Mouse (Mus musculus): ENCODE data around the gene Fbxl17. TPM values are rescaled to one million over a fixed set of nuclear protein-coding genes. Genes with fewer than 3 reads are reported as not detected.
A peak's percentile ranks its signal among the peaks of the same experiment; 100 is the strongest.

Fbxl17 gene
- polyA plus RNA-seq, 1 experiment from 2014 or later: 7.0 TPM

DNA sequence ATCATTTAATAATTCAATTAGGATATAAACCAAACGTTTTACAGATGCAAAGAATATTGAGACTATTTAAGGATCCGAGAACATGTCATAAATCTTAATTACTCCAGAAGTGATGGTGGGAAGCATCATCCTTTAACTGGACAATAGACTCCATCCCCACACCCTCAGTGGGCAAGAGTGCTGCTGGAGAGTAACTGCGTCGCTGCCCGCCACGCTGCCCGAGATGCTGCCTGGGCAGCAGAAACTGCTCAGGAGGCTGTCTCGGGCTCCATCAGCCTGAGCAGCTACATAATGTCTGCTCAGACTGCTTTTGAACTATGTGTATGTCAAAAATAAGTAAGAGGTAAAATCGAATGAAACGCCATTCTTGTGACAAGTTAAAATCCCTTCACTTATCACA, 52.1 kb downstream of the Fbxl17 start:
- Histone ChIP-seq H3K36me3 (replicated peaks) (no peaks in the 10 kb centered on the region), H3K9me3 (no peaks in the 10 kb centered on the region), H3K4me2 (no peak overlapping the region), H3K4me1 (peaks cover 7% of the 10 kb centered on the region), H3K27me3 (no peaks in the 10 kb centered on the region), H3K9ac (no peak overlapping the region), H3K4me3 (replicated peaks) (no peak overlapping the region), H3K27ac (no peak overlapping the region)
- 80% methylated on average over 10 of the region's 10 CpGs for WGBS
- ATAC-seq (ENCODE audit: low FRiP score): no peak

DNA sequence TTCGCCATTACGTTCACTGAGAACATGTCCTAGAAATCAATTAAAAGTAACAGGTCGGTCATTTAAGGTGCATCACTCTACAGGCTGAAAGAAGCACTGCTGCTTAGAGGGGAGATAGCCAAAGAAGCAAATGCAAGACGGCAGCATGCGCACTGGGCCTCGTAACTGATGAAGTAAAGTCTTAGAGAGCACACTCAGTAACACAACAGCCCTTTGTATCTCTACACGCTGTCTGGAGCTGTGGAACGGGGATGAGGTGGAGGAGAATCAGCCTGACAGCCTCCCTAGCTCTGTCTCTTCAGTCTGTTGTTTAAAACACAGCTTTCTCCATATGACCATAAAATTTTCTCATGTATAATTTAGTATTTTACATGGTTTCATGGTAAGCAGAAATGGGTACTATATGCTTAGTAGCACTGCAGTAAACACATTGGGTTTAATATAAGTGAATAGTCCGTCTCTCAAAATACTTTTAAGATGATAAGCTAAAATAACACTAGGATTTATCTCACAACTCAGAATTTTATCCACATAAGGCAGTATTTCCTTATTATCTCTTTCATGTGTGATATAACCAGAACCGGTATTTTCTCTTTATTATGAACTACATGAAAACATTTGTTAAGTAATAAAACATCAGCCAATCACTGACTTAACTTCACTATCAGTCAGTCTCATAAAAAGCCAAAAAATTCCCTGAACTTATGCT, 52.7 kb downstream of the Fbxl17 start:
- Histone ChIP-seq H3K27ac (no peak overlapping the region), H3K9ac (no peak overlapping the region), H3K4me2 (no peak overlapping the region), H3K36me3 (replicated peaks) (no peaks in the 10 kb centered on the region), H3K4me3 (replicated peaks) (no peak overlapping the region), H3K4me1 (peaks cover 7% of the 10 kb centered on the region; the same call in 1 of the 2 replicates), H3K27me3 (no peaks in the 10 kb centered on the region), H3K9me3 (no peaks in the 10 kb centered on the region)
- WGBS: 66% methylated on average over 10 of the region's 10 CpGs
- ATAC-seq (ENCODE audit: low FRiP score): no peak

DNA sequence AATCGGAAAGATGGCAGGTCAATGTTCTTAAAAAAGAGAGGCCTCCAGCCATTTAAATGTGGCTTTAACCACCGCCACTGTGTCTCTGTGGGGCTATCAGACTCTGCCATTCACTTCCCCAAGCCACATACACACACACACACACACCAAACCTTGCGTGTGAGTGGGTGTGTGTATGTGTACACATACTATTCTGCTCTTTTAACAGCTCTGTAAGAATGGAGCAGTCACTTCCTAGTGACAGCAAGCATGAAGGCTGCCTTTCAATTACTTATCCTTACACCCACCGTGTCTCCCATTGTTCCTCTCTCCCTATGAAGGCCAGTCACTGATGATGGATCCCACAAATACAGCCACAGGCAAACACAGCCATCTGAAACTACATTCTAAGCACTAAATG, 54.6 kb downstream of the Fbxl17 start:
- no peak overlapping the region for H3K4me3 ChIP-seq (replicated peaks)
- WGBS: 74% methylated on average over 4 of the region's 4 CpGs
- H3K4me2 ChIP-seq: no peak overlapping the region
- H3K36me3 ChIP-seq (replicated peaks): no peaks in the 10 kb centered on the region
- no peaks in the 10 kb centered on the region for H3K4me1 ChIP-seq
- no peak for ATAC-seq (ENCODE audit: low FRiP score)
- no peaks in the 10 kb centered on the region for H3K27me3 ChIP-seq
- no peak overlapping the region for H3K9ac ChIP-seq
- H3K27ac ChIP-seq: no peak overlapping the region
- H3K9me3 ChIP-seq: no peaks in the 10 kb centered on the region

DNA sequence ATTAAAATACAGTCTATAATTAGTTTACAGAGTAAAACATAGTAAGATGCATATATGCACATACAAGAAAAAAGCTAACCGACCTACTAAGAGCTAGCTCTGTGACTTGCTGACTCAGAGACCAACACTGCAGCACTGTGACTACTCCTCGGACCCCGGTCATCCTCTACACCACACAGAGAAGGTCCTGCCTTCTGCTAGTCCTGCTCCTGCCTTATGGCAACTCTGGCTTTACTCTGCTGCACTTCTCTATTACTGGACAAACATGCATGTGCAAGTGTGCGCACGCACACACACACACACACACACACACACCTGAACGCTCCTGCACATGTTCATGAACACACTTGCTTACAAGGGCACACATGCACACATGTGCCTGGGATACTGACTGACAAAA, 62.4 kb downstream of the Fbxl17 start:
- Histone ChIP-seq H3K4me2 (no peak overlapping the region), H3K4me1 (no peaks in the 10 kb centered on the region), H3K9ac (no peak overlapping the region), H3K36me3 (replicated peaks) (no peaks in the 10 kb centered on the region), H3K27ac (no peak overlapping the region), H3K27me3 (no peaks in the 10 kb centered on the region), H3K9me3 (no peaks in the 10 kb centered on the region), H3K4me3 (replicated peaks) (no peak overlapping the region)
- 96% methylated on average over 6 of the region's 6 CpGs for WGBS
- ATAC-seq (ENCODE audit: low FRiP score): no peak

DNA sequence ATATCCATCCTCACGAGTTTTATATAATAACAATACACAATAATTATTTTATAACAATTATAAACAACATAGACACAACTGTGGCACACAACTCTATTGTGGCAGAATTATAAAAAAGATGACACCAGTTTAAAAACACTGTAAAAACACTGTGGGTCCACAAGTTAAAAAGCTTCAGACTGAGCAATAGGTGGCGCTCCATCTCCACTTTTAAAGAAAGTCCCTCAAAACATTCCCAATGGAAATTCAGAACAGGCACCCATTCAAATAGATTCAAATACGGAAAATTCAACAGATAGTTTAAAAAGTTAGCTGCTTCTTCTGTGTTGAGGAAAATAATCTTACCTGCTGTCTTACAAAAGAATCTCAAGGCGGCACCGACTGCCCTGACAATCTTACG, 65.7 kb downstream of the Fbxl17 start:
- Histone ChIP-seq H3K9me3 (no peaks in the 10 kb centered on the region), H3K9ac (no peak overlapping the region), H3K4me2 (no peak overlapping the region), H3K4me1 (no peaks in the 10 kb centered on the region), H3K36me3 (replicated peaks) (no peaks in the 10 kb centered on the region), H3K27ac (no peak overlapping the region), H3K4me3 (replicated peaks) (no peak overlapping the region), H3K27me3 (no peaks in the 10 kb centered on the region)
- no peak for ATAC-seq (ENCODE audit: low FRiP score)
- 50% methylated on average over 6 of the region's 6 CpGs for WGBS

DNA sequence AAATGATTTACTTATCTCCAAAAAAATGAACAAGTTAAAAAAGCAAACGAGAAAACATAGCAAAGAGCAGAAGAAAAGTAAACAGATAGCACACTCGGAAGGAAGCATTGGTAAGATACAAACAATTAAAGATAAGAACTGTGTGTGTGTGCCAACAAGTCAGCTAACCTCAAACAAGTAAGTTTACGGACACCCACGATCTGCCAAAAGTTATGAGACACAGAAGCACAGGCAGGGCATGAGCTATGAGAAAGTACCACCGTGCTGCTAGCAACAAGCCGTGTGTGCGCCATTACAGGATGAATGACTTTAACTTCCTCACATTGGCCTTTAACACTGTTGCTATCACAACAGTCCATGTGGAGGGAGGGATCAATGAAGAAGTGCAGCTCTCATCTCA, 68.2 kb downstream of the Fbxl17 start:
- H3K4me3 ChIP-seq (replicated peaks): no peak overlapping the region
- no peaks in the 10 kb centered on the region for H3K9me3 ChIP-seq
- H3K4me2 ChIP-seq: no peak overlapping the region
- WGBS: 88% methylated on average over 7 of the region's 7 CpGs
- H3K36me3 ChIP-seq (replicated peaks): no peaks in the 10 kb centered on the region
- H3K27ac ChIP-seq: no peak overlapping the region
- H3K4me1 ChIP-seq: no peaks in the 10 kb centered on the region
- ATAC-seq (ENCODE audit: low FRiP score): no peak
- no peaks in the 10 kb centered on the region for H3K27me3 ChIP-seq
- H3K9ac ChIP-seq: no peak overlapping the region

DNA sequence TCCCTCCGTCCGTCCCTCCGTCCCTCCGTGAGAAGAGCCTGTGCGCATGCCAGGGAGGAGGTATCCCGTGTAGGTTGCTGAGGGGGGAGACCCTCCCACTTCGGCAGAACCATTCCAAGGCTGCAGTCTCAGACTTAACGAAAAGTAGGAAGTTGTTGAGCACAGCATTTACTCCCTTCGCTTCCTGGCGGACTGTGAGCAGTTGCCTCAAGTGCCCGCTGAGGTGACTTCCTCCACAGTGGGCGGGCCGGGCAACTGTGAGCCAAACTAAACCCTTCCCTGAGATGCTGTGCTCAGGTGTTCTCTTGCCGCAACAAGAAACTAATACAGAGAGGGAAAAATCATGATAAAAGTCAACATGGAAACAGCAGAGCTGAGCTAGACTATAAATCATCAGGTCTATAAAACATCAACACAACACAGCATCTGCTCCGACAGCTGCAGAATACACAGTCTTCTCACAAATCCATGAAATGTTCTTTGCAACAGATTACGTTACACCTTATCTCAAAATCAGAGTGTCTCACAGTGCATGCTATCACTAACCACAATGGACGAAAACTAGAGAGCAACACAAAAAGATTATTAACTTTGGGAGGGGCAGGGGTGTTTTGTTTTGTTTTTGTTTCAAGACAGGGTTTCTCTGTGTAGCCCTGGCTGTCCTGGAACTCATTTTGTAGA, 69.3 kb downstream of the Fbxl17 start:
- 67% methylated on average over 17 of the region's 17 CpGs for WGBS

DNA sequence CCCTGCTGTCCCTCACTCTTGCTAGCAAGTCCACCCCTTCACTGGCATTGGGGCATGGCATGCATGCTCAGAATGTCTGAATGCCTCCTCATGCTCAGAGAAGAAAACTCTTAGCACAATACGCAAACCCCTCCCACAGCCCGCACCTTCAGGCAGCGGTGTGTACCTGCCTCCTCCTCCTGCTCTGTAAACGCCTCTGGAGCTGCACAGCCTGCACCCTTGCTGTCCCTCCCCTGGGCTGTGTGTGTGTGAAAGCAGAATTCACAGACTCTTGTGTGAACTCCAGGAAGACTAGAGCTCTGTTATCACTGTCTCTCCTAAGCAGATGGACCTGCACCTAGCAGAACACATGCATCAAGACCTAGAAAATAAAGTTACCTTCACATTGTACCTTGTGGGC, 76.0 kb downstream of the Fbxl17 start:
- Histone ChIP-seq H3K27me3 (no peaks in the 10 kb centered on the region), H3K9me3 (no peaks in the 10 kb centered on the region), H3K9ac (no peak overlapping the region), H3K27ac (no peak overlapping the region), H3K4me1 (no peaks in the 10 kb centered on the region), H3K4me3 (replicated peaks) (no peak overlapping the region), H3K4me2 (no peak overlapping the region), H3K36me3 (replicated peaks) (no peaks in the 10 kb centered on the region)
- no peak for ATAC-seq (ENCODE audit: low FRiP score)
- 82% methylated on average over 4 of the region's 4 CpGs for WGBS

More for the DNA sequence above, 69.3 kb downstream of the Fbxl17 start:
- ATAC-seq (ENCODE audit: low FRiP score): no peak
- Histone ChIP-seq H3K9me3 (no peaks in the 10 kb centered on the region), H3K27me3 (no peaks in the 10 kb centered on the region), H3K4me3 (replicated peaks) (no peak overlapping the region), H3K4me2 (peak overlapping the region; percentile 30), H3K27ac (no peak overlapping the region), H3K36me3 (replicated peaks) (no peaks in the 10 kb centered on the region), H3K4me1 (no peaks in the 10 kb centered on the region), H3K9ac (no peak overlapping the region)

DNA sequence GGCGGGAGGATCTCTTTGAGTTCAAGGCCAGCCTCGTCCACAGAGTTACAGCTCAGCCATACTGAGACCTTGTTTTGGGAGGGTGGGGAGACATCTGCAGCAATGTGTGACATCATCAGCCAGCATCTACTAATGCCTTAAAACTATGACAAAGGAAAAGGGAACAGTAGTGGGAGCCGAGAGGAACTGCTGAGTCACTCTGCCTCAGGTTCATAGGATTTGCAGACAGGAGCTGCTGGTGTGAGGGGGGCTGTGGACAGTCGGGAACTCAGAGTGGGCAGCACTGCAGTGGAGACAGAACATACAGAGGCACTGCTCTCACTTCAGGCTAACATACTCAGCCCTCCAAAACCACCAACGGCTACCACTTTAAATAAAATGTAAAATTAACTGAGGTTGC, 77.1 kb downstream of the Fbxl17 start:
- no peak for ATAC-seq (ENCODE audit: low FRiP score)
- Histone ChIP-seq H3K4me2 (no peak overlapping the region), H3K9me3 (no peaks in the 10 kb centered on the region), H3K9ac (no peak overlapping the region), H3K27ac (no peak overlapping the region), H3K4me1 (no peaks in the 10 kb centered on the region), H3K27me3 (no peaks in the 10 kb centered on the region), H3K4me3 (replicated peaks) (no peak overlapping the region), H3K36me3 (replicated peaks) (no peaks in the 10 kb centered on the region)
- WGBS: 91% methylated on average over 5 of the region's 5 CpGs

DNA sequence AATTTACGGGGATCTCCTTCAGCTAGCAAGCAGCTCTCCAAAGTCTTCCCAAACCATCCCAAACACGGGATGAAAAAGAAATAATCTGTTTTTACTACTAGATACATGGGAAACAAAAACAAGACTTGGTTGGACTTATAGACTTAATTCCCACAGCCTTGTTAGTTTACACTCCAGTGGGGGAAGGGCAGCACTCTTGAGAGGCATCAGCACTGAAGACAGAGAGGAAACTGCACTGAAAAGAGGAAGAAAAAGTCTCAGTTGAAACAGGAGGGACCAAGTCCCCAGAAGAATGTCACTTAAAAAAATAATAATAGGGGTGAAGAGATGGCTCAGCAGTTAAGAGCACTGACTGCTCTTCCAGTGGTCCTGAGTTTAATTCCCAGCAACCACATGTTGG, 78.0 kb downstream of the Fbxl17 start:
- ATAC-seq (ENCODE audit: low FRiP score): no peak
- Histone ChIP-seq H3K4me3 (replicated peaks) (no peak overlapping the region), H3K36me3 (replicated peaks) (no peaks in the 10 kb centered on the region), H3K4me2 (no peak overlapping the region), H3K9ac (no peak overlapping the region), H3K27ac (no peak overlapping the region), H3K9me3 (no peaks in the 10 kb centered on the region), H3K4me1 (no peaks in the 10 kb centered on the region), H3K27me3 (no peaks in the 10 kb centered on the region)
- 78% methylated on average over 2 of the region's 2 CpGs for WGBS

DNA sequence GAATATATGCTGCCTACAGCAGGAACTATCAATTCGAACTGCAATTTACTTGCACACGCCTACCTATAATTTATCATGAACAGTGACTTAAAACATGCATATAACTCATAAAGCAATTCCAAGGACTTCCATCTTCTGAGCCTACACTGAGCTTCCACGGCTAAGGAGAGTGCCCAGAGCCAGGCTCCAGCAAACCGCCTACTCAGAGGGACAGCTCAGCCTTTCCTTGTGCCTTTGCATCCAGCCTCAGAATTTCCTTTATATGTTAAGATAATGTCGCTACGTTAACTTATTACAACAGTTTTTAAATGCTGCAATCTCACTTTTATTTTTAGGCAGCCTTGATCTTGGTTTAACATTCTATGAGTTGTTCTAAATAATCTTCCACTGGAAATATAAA, 80.3 kb downstream of the Fbxl17 start:
- Histone ChIP-seq H3K36me3 (replicated peaks) (no peaks in the 10 kb centered on the region), H3K4me1 (no peaks in the 10 kb centered on the region)
- WGBS: 93% methylated on average over 6 of the region's 6 CpGs

DNA sequence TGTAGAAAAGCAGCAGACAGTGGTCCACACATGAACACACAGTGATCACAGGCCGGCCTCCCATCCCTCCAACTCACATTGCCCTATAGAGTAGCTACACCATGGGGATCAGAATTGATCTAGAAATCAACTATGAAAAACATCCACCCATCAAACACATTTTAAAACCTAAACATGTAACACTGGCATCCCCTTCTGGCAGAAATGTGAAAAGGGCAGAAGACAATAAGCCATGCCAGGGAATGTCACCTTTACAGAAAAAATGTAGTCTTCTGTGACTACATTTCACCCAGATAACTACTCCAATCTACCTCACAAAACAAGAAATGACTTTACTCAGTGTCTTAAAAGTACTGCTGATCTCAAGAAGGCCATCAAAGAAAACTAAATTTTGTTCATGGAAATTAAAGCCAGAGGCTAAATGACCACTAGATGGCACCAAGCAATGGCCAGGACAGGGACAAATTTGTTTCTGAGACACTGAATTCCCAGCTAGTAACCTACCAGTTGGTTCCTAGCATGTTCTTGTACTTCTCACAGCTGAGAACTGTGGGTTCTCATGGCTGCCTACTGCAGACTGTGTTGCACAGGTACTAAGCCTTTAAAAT, 85.7 kb downstream of the Fbxl17 start:
- H3K9me3 ChIP-seq: 0 out of 2 replicates have a peak, but pooled peaks cover 6% of the 10 kb centered on the region
- no peak overlapping the region for H3K9ac ChIP-seq
- ATAC-seq (ENCODE audit: low FRiP score): no peak
- H3K36me3 ChIP-seq (replicated peaks): no peaks in the 10 kb centered on the region
- H3K4me2 ChIP-seq: no peak overlapping the region
- H3K27ac ChIP-seq: no peak overlapping the region
- H3K27me3 ChIP-seq: no peaks in the 10 kb centered on the region
- no peaks in the 10 kb centered on the region for H3K4me1 ChIP-seq
- H3K4me3 ChIP-seq (replicated peaks): no peak overlapping the region
- WGBS: 86% methylated on average over 1 of the region's 1 CpGs

More for the DNA sequence above, 80.3 kb downstream of the Fbxl17 start:
- ATAC-seq (ENCODE audit: low FRiP score): no peak
- no peaks in the 10 kb centered on the region for H3K9me3 ChIP-seq
- H3K9ac ChIP-seq: no peak overlapping the region
- H3K27ac ChIP-seq: no peak overlapping the region
- no peaks in the 10 kb centered on the region for H3K27me3 ChIP-seq
- no peak overlapping the region for H3K4me2 ChIP-seq
- H3K4me3 ChIP-seq (replicated peaks): no peak overlapping the region

DNA sequence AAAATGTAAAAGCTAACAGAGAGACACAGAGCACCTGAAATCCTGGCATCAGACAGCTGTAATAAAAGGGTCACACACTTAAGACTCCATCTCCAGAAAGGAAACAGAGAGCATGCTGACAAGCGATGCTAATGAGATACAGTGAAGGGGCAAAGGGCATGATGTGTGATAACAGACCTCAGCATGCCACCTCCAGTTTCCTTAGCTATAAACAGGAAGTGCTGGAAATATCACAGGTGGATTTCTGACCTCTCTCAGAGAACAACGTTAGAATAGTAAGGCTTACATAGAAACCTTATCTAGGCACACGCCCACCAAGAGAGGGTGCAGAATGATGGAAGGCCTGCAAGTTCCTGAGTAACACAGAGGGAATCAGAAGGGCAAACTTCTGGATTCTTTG, 88.3 kb downstream of the Fbxl17 start:
- H3K27ac ChIP-seq: no peak overlapping the region
- 81% methylated on average over 3 of the region's 3 CpGs for WGBS
- 0 out of 2 replicates have a peak, but pooled peaks cover 6% of the 10 kb centered on the region for H3K9me3 ChIP-seq
- no peak overlapping the region for H3K9ac ChIP-seq
- no peak overlapping the region for H3K4me2 ChIP-seq
- H3K4me1 ChIP-seq: no peaks in the 10 kb centered on the region
- no peaks in the 10 kb centered on the region for H3K36me3 ChIP-seq (replicated peaks)
- no peak overlapping the region for H3K4me3 ChIP-seq (replicated peaks)
- no peaks in the 10 kb centered on the region for H3K27me3 ChIP-seq
- no peak for ATAC-seq (ENCODE audit: low FRiP score)

Measured in forebrain, embryonic 12.5 days (tissue).